Mouse (Mus musculus) embryonic facial prominence, embryonic 11.5 days (tissue): ENCODE results near the gene 4632433K11Rik. TPM values are rescaled to one million over a fixed set of nuclear protein-coding genes. Genes with fewer than 3 reads are reported as not detected.
"Not testable (repeated sequence)": the region's sequence is repeated elsewhere in the genome, so short reads cannot be mapped to it uniquely, and the experiment has no call there.

Experiments used
- ATAC-seq: fragments of 200-750 bp; cut with Nextera tagmentation; replicated peaks from 2 replicates; pipeline ENCODE4 v1.8.0; 2017; ENCODE audit warnings: low read depth; ENCODE audit not compliant: insufficient number of reproducible peaks, low FRiP score, low TSS enrichment
- DNase-seq: peaks from one replicate; pipeline ENCODE4 v3.0.0-alpha.2; 2015; ENCODE audit warnings: low spot score
- H3K27ac ChIP-seq: fragments of 300-500 bp; sonication (generic); replicated peaks from 2 replicates; pipeline ENCODE4 v1.5.1; 2014; ENCODE audit warnings: mild to moderate bottlenecking, low read depth, low read length, control low read depth
- H3K27me3 ChIP-seq: fragments of 300-500 bp; sonication (generic); 2 replicates; pipeline ENCODE4 v1.6.1; 2014; ENCODE audit warnings: mild to moderate bottlenecking, low read length, moderate library complexity, mixed read lengths; ENCODE audit not compliant: control insufficient read depth, insufficient read depth
- H3K36me3 ChIP-seq: fragments of 300-500 bp; sonication (generic); replicated peaks from 2 replicates; pipeline ENCODE4 v1.6.1; 2014; ENCODE audit warnings: low read depth, mild to moderate bottlenecking, low read length, moderate library complexity, mixed read lengths; ENCODE audit not compliant: control insufficient read depth, insufficient read depth
- H3K4me1 ChIP-seq: fragments of 300-500 bp; sonication (generic); 2 replicates; pipeline ENCODE4 v1.6.1; 2014; ENCODE audit warnings: low read length, mixed read lengths; ENCODE audit not compliant: control insufficient read depth, insufficient read depth
- H3K4me2 ChIP-seq: fragments of 300-500 bp; sonication (generic); 2 replicates; pipeline ENCODE4 v1.6.1; 2014; ENCODE audit warnings: low read depth, mild to moderate bottlenecking, control low read depth, low read length, moderate library complexity
- H3K4me3 ChIP-seq: fragments of 300-500 bp; sonication (generic); 2 replicates; pipeline ENCODE4 v1.5.1; 2014; ENCODE audit warnings: low read depth, low read length, control low read depth
- H3K9ac ChIP-seq: fragments of 300-500 bp; sonication (generic); replicated peaks from 2 replicates; pipeline ENCODE4 v1.6.1; 2014; ENCODE audit warnings: mild to moderate bottlenecking, control low read depth, low read length
- H3K9me3 ChIP-seq: fragments of 300-500 bp; sonication (generic); replicated peaks from 2 replicates; pipeline ENCODE4 v1.6.1; 2016; ENCODE audit warnings: mild to moderate bottlenecking, low read length, inconsistent platforms, mixed read lengths; ENCODE audit not compliant: control insufficient read depth
- WGBS: fragments of 180-500 bp; shearing (Covaris S2); extraction: QIAGEN DNeasy Blood & Tissue Kit; methylation state at CpG from one replicate; pipeline ENCODE4 v1.1.7; 2014; 5-methylcytosine and 5-hydroxymethylcytosine counted together
- polyA plus RNA-seq: library from polyadenylated mRNA; unstranded; fragments of >200 nt; fragmentation: Nextera tagmentation; extraction: Ambion mirVana; gene quantifications from 2 replicates; pipeline ENCODE4 v1.2.1, GENCODE M21; 2014

The 4632433K11Rik gene
- polyA plus RNA-seq, 1 experiment from 2014 or later: not detected

DNA sequence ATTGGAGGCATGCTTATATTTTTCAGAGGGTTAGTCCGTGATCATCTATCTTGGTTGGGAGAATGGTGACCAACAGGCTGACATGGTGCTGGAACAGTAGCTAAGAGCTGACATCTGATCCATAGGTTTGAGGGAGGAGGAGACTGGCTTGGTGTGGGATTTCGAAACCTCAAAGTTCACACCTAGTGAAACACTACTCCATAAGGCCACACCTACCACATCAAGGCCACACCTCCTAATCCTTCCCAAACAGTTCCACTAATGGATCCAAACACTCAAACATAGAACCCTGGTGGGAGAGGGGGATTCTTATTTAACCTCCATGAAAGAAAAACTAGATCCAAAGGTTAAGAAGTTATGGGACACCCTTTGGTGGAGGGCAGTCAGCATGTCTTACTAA is 17.0 kb upstream of the 4632433K11Rik start:
- Histone ChIP-seq H3K9ac (no peak overlapping the region), H3K4me1 (no peaks in the 10 kb centered on the region; the same call in 1 of the 2 replicates), H3K27ac (no peak overlapping the region), H3K36me3 (peaks cover 6% of the 10 kb centered on the region), H3K4me3 (no peak overlapping the region), H3K9me3 (no peaks in the 10 kb centered on the region), H3K27me3 (no peaks in the 10 kb centered on the region), H3K4me2 (no peak overlapping the region)
- DNase-seq (no peak), ATAC-seq (no peak)
- WGBS: 96% methylated on average over 2 of the region's 2 CpGs

DNA sequence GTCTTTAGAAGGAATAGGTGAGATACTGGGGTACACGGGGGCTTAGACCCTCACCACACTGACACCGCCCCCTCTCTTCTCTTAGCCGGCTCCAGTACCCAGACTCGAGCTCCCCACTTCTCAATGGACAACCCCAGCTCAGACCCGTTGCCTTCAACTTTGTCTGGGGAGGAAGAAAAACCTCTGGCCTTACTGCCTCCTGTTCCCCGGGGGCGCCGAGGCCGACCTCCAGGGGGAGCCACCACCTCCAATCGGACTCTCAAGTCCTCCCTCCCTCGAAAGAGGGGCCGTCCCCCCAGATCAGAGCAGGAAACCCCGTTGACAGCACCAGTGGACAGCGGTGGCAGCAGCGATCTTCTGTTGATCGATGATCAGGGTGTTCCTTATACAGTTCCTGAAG is 16.6 kb upstream of the 4632433K11Rik start:
- Histone ChIP-seq H3K9ac (no peak overlapping the region), H3K4me1 (no peaks in the 10 kb centered on the region; the same call in 1 of the 2 replicates), H3K27ac (no peak overlapping the region), H3K9me3 (no peaks in the 10 kb centered on the region), H3K27me3 (no peaks in the 10 kb centered on the region), H3K4me3 (no peak overlapping the region), H3K36me3 (peaks cover 4% of the 10 kb centered on the region), H3K4me2 (no peak overlapping the region)
- DNase-seq (no peak), ATAC-seq (no peak)
- 95% methylated on average over 16 of the region's 16 CpGs for WGBS

DNA sequence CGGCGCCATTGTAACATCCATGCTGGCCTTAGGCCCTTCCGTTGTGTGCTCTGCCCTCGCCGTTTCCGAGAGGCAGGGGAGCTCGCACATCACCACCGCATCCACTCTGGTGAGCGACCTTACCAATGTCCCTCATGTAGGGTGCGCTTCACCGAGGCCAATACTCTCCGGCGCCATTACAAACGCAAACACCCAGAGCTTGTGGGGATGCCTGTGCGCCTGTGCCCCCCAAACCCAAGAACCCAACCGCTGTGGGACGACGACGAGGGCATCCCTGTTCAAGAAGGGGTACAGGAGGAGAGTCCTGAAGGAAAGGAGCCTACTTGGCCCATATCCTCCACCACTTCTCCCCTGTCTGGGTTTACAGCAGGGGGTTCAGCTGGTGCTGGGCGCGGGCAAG is 16.0 kb upstream of the 4632433K11Rik start:
- Histone ChIP-seq H3K27me3 (no peaks in the 10 kb centered on the region), H3K27ac (no peak overlapping the region), H3K4me1 (no peaks in the 10 kb centered on the region; the same call in 1 of the 2 replicates), H3K9ac (no peak overlapping the region), H3K4me3 (no peak overlapping the region), H3K36me3 (peaks cover 3% of the 10 kb centered on the region), H3K9me3 (no peaks in the 10 kb centered on the region), H3K4me2 (no peak overlapping the region)
- no peak for DNase-seq
- WGBS: 97% methylated on average over 21 of the region's 21 CpGs
- no peak for ATAC-seq

DNA sequence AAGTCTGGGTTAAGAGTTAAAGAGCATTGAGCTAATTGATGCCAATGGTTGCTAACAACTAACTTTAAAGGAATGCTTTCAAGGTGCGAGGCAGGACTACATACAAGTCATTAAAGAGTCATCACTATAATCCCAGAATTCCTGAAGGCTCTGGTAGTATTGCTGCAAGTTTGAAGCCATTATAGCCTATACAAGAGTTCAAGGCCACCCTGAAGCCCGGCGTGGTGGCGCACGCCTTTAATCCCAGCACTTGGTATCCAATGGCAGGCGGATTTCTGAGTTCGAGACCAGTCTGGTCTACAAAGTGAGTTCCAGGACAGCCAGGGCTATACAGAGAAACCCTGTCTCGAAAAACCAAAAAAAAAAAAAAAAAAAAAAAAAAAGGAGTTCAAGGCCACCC is 14.3 kb upstream of the 4632433K11Rik start:
- ATAC-seq, H3K9me3 ChIP-seq, H3K4me1 ChIP-seq, H3K27me3 ChIP-seq, DNase-seq, H3K36me3 ChIP-seq: not testable (repeated sequence)
- Histone ChIP-seq H3K9ac (peak overlapping the region; percentile 96), H3K4me3 (peak overlapping the region; percentile 81), H3K27ac (peak overlapping the region; percentile 94), H3K4me2 (peak overlapping the region; percentile 40)
- 31% methylated on average over 8 of the region's 8 CpGs for WGBS

DNA sequence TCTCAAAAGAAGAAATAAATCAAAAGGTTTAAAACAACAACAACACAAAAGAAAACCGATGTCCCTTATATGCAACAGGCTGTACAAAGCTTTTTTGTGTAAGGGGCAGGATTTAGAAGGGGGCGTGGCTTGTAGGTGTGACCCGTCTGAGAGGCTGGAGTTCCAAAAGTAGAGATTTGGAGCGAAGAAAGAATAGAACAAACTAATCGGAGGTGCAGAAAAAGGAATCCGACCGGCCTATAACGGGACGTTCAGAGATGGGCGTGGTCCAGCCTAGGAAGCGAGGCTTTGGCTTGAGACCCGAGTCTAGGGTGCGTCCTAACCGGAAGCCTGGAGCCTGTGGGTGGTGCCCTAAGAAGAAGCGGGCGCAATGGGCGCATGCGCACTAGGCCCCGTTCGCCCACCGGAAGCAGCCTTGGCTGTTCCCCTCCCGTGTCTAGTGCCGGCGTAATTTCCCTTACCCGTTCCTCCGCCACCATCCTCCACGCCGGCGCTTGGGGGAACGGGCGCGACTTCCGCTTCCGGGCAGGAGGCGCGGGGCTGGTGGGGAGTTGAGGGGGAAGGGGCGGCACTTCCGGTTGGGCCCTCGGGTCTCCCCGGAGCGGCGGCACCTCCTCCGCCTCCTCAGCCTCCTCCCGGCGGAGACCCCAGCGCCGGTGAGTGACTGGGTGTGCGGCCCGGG is 13.8 kb upstream of the 4632433K11Rik start, which contains the start of the genes Zfp865 and Ccdc106:
TSS of gene Zfp865 (plus strand) at position 377 of the 682 bp plus-strand sequence.
TSS of gene Ccdc106 (plus strand) at position 554 of the 682 bp plus-strand sequence.
- Histone ChIP-seq H3K27ac (peak within 1 kb of the TSS; percentile 94), H3K9ac (peak within 1 kb of the TSS; percentile 96), H3K4me2 (peak within 1 kb of the TSS; percentile 73), H3K27me3 (no peaks in the 10 kb centered on the region), H3K4me1 (no peaks in the 10 kb centered on the region), H3K4me3 (peak within 1 kb of the TSS; percentile 81), H3K36me3 (peaks cover 3% of the 10 kb centered on the region), H3K9me3 (no peaks in the 10 kb centered on the region)
- peak; percentile 99 for DNase-seq
- peak; percentile 88 for ATAC-seq
- WGBS: under 1% methylated on average over 49 of the region's 49 CpGs

DNA sequence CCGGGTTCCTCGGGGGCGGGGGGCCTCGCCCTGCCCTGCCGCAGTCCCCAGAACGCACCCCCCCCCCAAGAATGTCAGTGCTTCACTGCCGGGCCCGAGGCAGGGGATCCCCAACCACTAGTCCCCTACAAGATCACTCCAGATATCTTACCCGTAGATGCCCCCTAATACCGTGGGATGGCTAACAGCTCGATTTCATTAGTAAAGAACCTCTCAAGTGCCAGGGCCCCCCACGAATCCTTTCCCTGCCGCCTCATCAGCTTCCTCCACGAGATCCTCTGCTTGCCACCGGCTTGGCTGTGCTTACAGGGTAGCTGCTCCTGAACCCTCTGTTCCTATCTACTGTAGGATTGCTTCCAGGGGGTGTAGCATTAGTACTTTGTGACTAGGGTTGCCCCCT is 13.2 kb upstream of the 4632433K11Rik start:
- H3K4me3 ChIP-seq: peak overlapping the region; percentile 81
- H3K27ac ChIP-seq: peak overlapping the region; percentile 94
- H3K4me1 ChIP-seq: no peaks in the 10 kb centered on the region
- H3K4me2 ChIP-seq: peak overlapping the region; percentile 73
- DNase-seq (peak; percentile 28), ATAC-seq (peak; percentile 1; the same call in 1 of the 2 replicates)
- WGBS: under 1% methylated on average over 13 of the region's 15 CpGs
- H3K9me3 ChIP-seq: no peaks in the 10 kb centered on the region
- peak overlapping the region; percentile 96 for H3K9ac ChIP-seq
- no peaks in the 10 kb centered on the region for H3K27me3 ChIP-seq
- peaks cover 3% of the 10 kb centered on the region for H3K36me3 ChIP-seq

DNA sequence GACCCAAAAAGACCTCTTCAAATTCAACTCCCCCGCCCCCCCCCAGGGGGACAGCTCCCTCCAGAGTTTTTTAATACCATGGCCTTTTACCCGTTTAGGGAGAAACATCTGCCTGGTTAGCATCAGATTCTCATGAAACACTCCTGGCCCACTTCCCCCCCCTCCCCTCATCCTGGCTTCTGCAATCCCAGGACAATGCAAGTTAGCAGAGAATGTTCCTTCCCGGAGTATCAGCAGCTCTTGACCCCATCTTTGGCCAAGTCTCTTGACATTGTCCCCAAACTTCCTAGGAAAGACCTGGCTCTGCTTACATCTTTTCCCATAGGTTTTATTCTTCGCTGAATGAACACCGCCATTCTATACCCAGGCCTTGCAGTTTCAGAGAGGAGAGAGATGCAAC is 12.7 kb upstream of the 4632433K11Rik start:
- ATAC-seq (no peak), DNase-seq (no peak)
- 53% methylated on average over 5 of the region's 5 CpGs for WGBS
- Histone ChIP-seq H3K9ac (peak overlapping the region; percentile 96), H3K36me3 (peaks cover 3% of the 10 kb centered on the region), H3K27me3 (no peaks in the 10 kb centered on the region), H3K9me3 (no peaks in the 10 kb centered on the region), H3K4me1 (no peaks in the 10 kb centered on the region), H3K27ac (peak overlapping the region; percentile 94; the same call in 1 of the 2 replicates), H3K4me3 (peak overlapping the region; percentile 81), H3K4me2 (peak overlapping the region; percentile 73)

DNA sequence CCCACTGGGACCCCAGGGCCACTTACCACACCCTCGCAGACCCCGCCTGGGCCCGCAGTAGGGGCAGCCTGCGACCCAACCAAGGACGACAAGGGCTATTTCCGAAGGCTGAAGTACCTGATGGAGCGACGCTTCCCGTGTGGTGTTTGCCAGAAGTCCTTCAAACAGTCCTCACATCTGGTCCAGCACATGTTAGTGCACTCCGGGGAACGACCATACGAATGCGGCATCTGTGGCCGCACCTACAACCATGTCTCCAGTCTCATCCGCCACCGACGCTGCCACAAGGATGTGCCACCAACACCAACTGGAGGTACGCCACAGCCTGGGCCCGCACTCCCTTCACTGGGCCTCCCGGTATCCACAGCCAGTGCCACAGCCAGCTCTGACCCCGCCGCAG is 4.4 kb upstream of the 4632433K11Rik start:
- Histone ChIP-seq H3K4me1 (no peaks in the 10 kb centered on the region), H3K4me2 (no peak overlapping the region), H3K4me3 (no peak overlapping the region), H3K36me3 (peaks cover 46% of the 10 kb centered on the region), H3K9ac (no peak overlapping the region), H3K9me3 (peaks cover 28% of the 10 kb centered on the region), H3K27me3 (no peaks in the 10 kb centered on the region), H3K27ac (no peak overlapping the region)
- ATAC-seq (no peak), DNase-seq (no peak)
- 94% methylated on average over 22 of the region's 22 CpGs for WGBS
